Comparison of ENCODE assay signal across 8 mouse cellular contexts in genomic region chr7:81057471-81057870, GRCm38 (mm10). TPM values are rescaled to one million over a fixed set of nuclear protein-coding genes. Genes with fewer than 3 reads are reported as not detected.
DNase-seq lines count a peak whose midpoint lies in the region; ATAC-seq and TF ChIP-seq lines count a peak whose summit lies in the region.

TSS of gene Alpk3 (plus strand) at chr7:81057600.

- intact Hi-C loops in heart, postnatal 25 days (cut with DNase I), result no loop called here
- intact Hi-C loops in left cerebral cortex, postnatal 4 days (cut with DNase I), result no loop called here

- H3K4me1 ChIP-seq in lung, postnatal 0 days (ENCODE audit: insufficient read depth, low read depth, low read length), result peaks cover 16% of the 10 kb centered on the region; the same call in 1 of the 2 replicates
- H3K4me1 ChIP-seq in lung, adult 2 months (ENCODE audit: control insufficient read depth, insufficient read depth, low read length), result peaks cover 8% of the 10 kb centered on the region
- H3K4me1 ChIP-seq in neural tube, embryonic 12.5 days, result no peaks in the 10 kb centered on the region

- no peaks in the 10 kb centered on the region for H3K36me3 ChIP-seq in lung, postnatal 0 days (ENCODE audit: insufficient read depth, low read length)
- H3K36me3 ChIP-seq in neural tube, embryonic 12.5 days, result no peaks in the 10 kb centered on the region

- WGBS in lung, postnatal 0 days, result 30% methylated on average over 27 of the region's 27 CpGs
- 52% methylated on average over 27 of the region's 27 CpGs for WGBS in lung, adult 2 months
- 30% methylated on average over 27 of the region's 27 CpGs for WGBS in neural tube, embryonic 12.5 days

- no peak for TF ChIP-seq EP300 in lung, postnatal 0 days (IDR thresholded peaks at IDR 0.05)

- peak; percentile 75 for ATAC-seq in lung, postnatal 0 days
- no peak for ATAC-seq in neural tube, embryonic 12.5 days (ENCODE audit: low FRiP score, low read depth)

- H3K9ac ChIP-seq in lung, postnatal 0 days (replicated peaks; ENCODE audit: low read depth), result 0 out of 2 replicates have a peak within 1 kb of the TSS, but pooled peaks have one; percentile 19
- H3K9ac ChIP-seq in neural tube, embryonic 12.5 days, result no peak within 1 kb of the TSS

- H3K27ac ChIP-seq in lung, postnatal 0 days (ENCODE audit: low read length), result peak within 1 kb of the TSS; percentile 83
- H3K27ac ChIP-seq in neural tube, embryonic 12.5 days, result no peak within 1 kb of the TSS

- H3K27me3 ChIP-seq in lung, postnatal 0 days (replicated peaks; ENCODE audit: insufficient read depth, low read length), result no peaks in the 10 kb centered on the region
- H3K27me3 ChIP-seq in neural tube, embryonic 12.5 days (replicated peaks), result no peaks in the 10 kb centered on the region

- no peak within 1 kb of the TSS for H3K4me3 ChIP-seq in lung, postnatal 0 days (ENCODE audit: low read depth, low read length)
- H3K4me3 ChIP-seq in lung, adult 2 months (replicated peaks; ENCODE audit: extremely low read depth, low read depth, low read length), result no peak within 1 kb of the TSS
- no peak within 1 kb of the TSS for H3K4me3 ChIP-seq in neural tube, embryonic 12.5 days

- H3K9me3 ChIP-seq in lung, postnatal 0 days (ENCODE audit: low read length), result no peaks in the 10 kb centered on the region
- no peaks in the 10 kb centered on the region for H3K9me3 ChIP-seq in neural tube, embryonic 12.5 days

- no peak for TF ChIP-seq POLR2A in lung, adult 2 months (IDR thresholded peaks at IDR 0.05; ENCODE audit: borderline replicate concordance, extremely low read depth, low read depth, low read length)

- DNase-seq in lung, postnatal 0 days (ENCODE audit: low spot score), result peak; percentile 46
- no peak for DNase-seq in lung, adult 2 months
- DNase-seq in gastrocnemius, adult 8-10 months (ENCODE audit: low spot score in 2 of 2), result peak; percentile 68 to 70
- no peak for DNase-seq in heart, postnatal 25 days (ENCODE audit: low spot score)
- no peak for DNase-seq in left cerebral cortex, postnatal 4 days
- no peak for DNase-seq in layer of hippocampus, postnatal 36 days
- no peak for DNase-seq in layer of hippocampus, postnatal 10 days (ENCODE audit: low spot score in 2 of 2)

- H3K4me2 ChIP-seq in lung, postnatal 0 days (replicated peaks; ENCODE audit: low read depth, low read length), result 0 out of 2 replicates have a peak within 1 kb of the TSS, but pooled peaks have one; percentile 19
- peak within 1 kb of the TSS; percentile 36 for H3K4me2 ChIP-seq in neural tube, embryonic 12.5 days (replicated peaks)

- no peak for TF ChIP-seq CTCF in lung, postnatal 0 days (IDR thresholded peaks at IDR 0.05)
- no peak for TF ChIP-seq CTCF in lung, adult 2 months (IDR thresholded peaks at IDR 0.05; ENCODE audit: insufficient read depth, low read length)

RNA-seq across cellular contexts. Expression of gene Alpk3, which starts in this region (rescaled TPM):
- polyA plus RNA-seq in lung, postnatal 0 days (2015; fragmentation: Nextera tagmentation; extraction: Ambion mirVana), result 0.70 and 0.80 TPM in 2 replicates
- 0.55 and 2.2 TPM in 2 replicates for polyA plus RNA-seq in lung, adult 2 months (2012; rRNA removed)
- total RNA-seq in gastrocnemius, adult 8-10 months (2022), result 100 to 1,000 TPM; 273 to 345 (median 299) TPM
- total RNA-seq in heart, postnatal 25 days (2021), result 100 to 1,000 TPM; 101 to 115 TPM
- 0.25 and 0.52 TPM in 2 replicates for polyA plus RNA-seq in neural tube, embryonic 12.5 days (2016; fragmentation: Nextera tagmentation; extraction: Ambion mirVana)
- total RNA-seq in left cerebral cortex, postnatal 4 days (2021), result under 1 TPM; 0.58 to 0.62 TPM
- under 1 TPM; 0.46 to 0.62 TPM for total RNA-seq in layer of hippocampus, postnatal 36 days (2021)
- 1 to 10 TPM; 1.0 to 1.2 TPM for total RNA-seq in layer of hippocampus, postnatal 10 days (2021)

Comparison
In these comparisons a context has a peak if more than half of its experiments do, and no peak if none do; other contexts are left out.
1. RNA of gene Alpk3 (total RNA-seq): 273 to 345 TPM in gastrocnemius, adult 8-10 months and 101 to 115 TPM in heart, postnatal 25 days; 1.0 to 1.2 TPM in layer of hippocampus, postnatal 10 days, 0.46 to 0.62 TPM in layer of hippocampus, postnatal 36 days and 0.58 to 0.62 TPM in left cerebral cortex, postnatal 4 days; every median in the first group is over 10 times any median in the second.
2. Peak in DNase-seq, ATAC-seq, H3K27ac ChIP-seq, H3K9ac ChIP-seq and H3K4me2 ChIP-seq in lung, postnatal 0 days; RNA of the gene not detected or under 1 TPM.
3. DNase-seq: peak in gastrocnemius, adult 8-10 months (2 of 2); none in lung, adult 2 months (single experiment), heart, postnatal 25 days (single experiment), left cerebral cortex, postnatal 4 days (single experiment), layer of hippocampus, postnatal 36 days (0 of 2) and layer of hippocampus, postnatal 10 days (0 of 2).